Mouse (Mus musculus): ENCODE measurements around the gene Ly6g5c. TPM values are rescaled to one million over a fixed set of nuclear protein-coding genes. Genes with fewer than 3 reads are reported as not detected.
A peak's percentile ranks its signal among the peaks of the same experiment; 100 is the strongest.

The Ly6g5c gene
- polyA plus RNA-seq, 1 experiment from 2014 or later: not detected

DNA sequence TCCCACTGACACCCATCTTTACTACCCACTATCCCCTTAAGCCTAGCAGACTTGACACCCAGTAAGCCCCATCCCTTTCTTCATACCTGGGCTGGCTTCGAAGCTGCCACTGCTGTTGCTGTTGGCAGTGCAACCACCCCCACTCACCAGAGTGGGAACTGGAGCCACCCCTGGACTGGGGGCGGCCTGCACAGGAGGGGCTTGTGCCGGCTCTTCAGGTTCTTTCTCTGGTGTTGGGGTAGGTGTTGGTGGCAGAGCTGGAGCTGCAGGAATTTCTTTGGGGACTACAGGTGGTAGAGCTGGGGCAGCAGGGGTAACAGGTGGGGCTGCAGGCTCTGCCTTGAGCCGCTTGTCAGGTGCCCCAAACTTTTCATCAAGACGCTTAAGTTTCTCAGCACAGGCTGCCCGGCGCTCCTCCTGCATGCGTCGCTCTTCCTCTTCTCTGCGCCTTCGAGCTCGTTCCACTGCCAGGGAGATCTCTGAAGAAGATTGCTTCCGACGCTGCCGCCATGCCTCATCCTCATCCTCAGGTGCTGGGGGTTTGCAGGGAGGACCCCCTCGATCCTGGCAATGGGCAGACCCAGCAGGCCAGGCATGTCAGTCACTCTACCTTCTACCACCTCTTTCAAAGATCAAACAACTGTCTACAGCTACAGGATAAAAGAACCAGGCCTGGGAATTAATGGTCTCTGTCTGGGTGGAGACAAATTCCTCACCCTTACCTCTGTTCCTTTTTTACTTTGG, 50.9 kb downstream of the Ly6g5c start:
- Histone ChIP-seq H3K4me1 (peaks cover 33% of the 10 kb centered on the region), H3K36me3 (peaks cover 90% of the 10 kb centered on the region), H3K4me3 (no peak overlapping the region), H3K27ac (no peak overlapping the region), H3K9me3 (replicated peaks) (no peaks in the 10 kb centered on the region), H3K27me3 (ENCODE audit: low read depth, poor library complexity, severe bottlenecking) (no peaks in the 10 kb centered on the region)
- no peak for DNase-seq (ENCODE audit: low spot score)
- WGBS: 92% methylated on average over 16 of the region's 16 CpGs

- WGBS: 85% methylated on average over 7 of the region's 7 CpGs
- Histone ChIP-seq H3K36me3 (peaks cover 84% of the 10 kb centered on the region), H3K4me1 (peaks cover 31% of the 10 kb centered on the region), H3K9me3 (replicated peaks) (no peaks in the 10 kb centered on the region), H3K4me3 (no peak overlapping the region), H3K27ac (no peak overlapping the region), H3K27me3 (ENCODE audit: low read depth, poor library complexity, severe bottlenecking) (no peaks in the 10 kb centered on the region)
- DNase-seq (ENCODE audit: low spot score): no peak
These were observed 51.6 kb downstream of the Ly6g5c start for GRCm38 (mm10) chr17:35159638-35160037.

DNA sequence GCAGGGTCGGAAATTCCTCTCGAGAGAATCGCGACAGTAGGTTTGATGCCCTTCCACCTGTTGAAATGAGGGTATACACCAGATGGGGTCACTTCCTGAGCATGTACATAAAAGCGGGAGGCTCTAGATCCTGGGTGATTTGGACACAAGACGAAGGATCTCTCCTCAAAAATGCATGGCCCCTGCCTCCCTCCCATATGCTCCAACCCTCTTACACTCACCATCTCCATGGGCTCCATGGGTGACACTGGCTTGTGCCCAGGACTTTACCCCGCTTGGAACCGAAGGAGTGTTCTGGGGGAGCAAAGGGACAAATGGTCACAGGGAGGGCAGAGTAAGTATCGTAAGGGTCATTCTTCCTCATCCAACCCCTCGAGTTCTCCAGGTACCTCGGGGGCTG, 53.3 kb downstream of the Ly6g5c start:
- H3K27me3 ChIP-seq (ENCODE audit: low read depth, poor library complexity, severe bottlenecking): no peaks in the 10 kb centered on the region
- no peak overlapping the region for H3K27ac ChIP-seq
- H3K36me3 ChIP-seq: peaks cover 66% of the 10 kb centered on the region
- H3K9me3 ChIP-seq (replicated peaks): no peaks in the 10 kb centered on the region
- peak overlapping the region; percentile 15; the same call in 1 of the 2 replicates for H3K4me3 ChIP-seq
- 87% methylated on average over 11 of the region's 11 CpGs for WGBS
- peaks cover 32% of the 10 kb centered on the region for H3K4me1 ChIP-seq
- DNase-seq (ENCODE audit: low spot score): no peak

Other genes starting within 250 kb of the Ly6g5c start
- 2.1 and 2.5 TPM in 2 replicates for gene Cfb, start 245.8 kb upstream of the Ly6g5c start, polyA plus RNA-seq (2016; fragmentation: Nextera tagmentation; extraction: Ambion mirVana)
- 6.2 and 6.3 TPM in 2 replicates for gene Zbtb12, start 228.8 kb upstream of the Ly6g5c start, polyA plus RNA-seq (2016; fragmentation: Nextera tagmentation; extraction: Ambion mirVana)
- 0.06 TPM in 1 of 2 replicates, not detected in the other for gene Gm20547, start 226.2 kb upstream of the Ly6g5c start, polyA plus RNA-seq (2016; fragmentation: Nextera tagmentation; extraction: Ambion mirVana)
- gene C2, start 210.0 kb upstream of the Ly6g5c start, polyA plus RNA-seq (2016; fragmentation: Nextera tagmentation; extraction: Ambion mirVana): 0.29 and 0.40 TPM in 2 replicates
- gene Ehmt2, start 209.8 kb upstream of the Ly6g5c start, polyA plus RNA-seq (2016; fragmentation: Nextera tagmentation; extraction: Ambion mirVana): 109 and 116 TPM in 2 replicates
- gene Slc44a4, start 193.8 kb upstream of the Ly6g5c start, polyA plus RNA-seq (2016; fragmentation: Nextera tagmentation; extraction: Ambion mirVana): not detected in 2 replicates
- gene Neu1, start 177.0 kb upstream of the Ly6g5c start, polyA plus RNA-seq (2016; fragmentation: Nextera tagmentation; extraction: Ambion mirVana): 14.6 and 16.1 TPM in 2 replicates
- 0.08 and 0.14 TPM in 2 replicates for gene Hspa1b, start 149.0 kb upstream of the Ly6g5c start, polyA plus RNA-seq (2016; fragmentation: Nextera tagmentation; extraction: Ambion mirVana)
- not detected in 2 replicates for gene Gm20481, start 138.4 kb upstream of the Ly6g5c start, polyA plus RNA-seq (2016; fragmentation: Nextera tagmentation; extraction: Ambion mirVana)
- 1.1 and 1.4 TPM in 2 replicates for gene Hspa1a, start 136.1 kb upstream of the Ly6g5c start, polyA plus RNA-seq (2016; fragmentation: Nextera tagmentation; extraction: Ambion mirVana)
- 0.58 and 0.85 TPM in 2 replicates for gene Hspa1l, start 135.6 kb upstream of the Ly6g5c start, polyA plus RNA-seq (2016; fragmentation: Nextera tagmentation; extraction: Ambion mirVana)
- gene Lsm2, start 126.4 kb upstream of the Ly6g5c start, polyA plus RNA-seq (2016; fragmentation: Nextera tagmentation; extraction: Ambion mirVana): 320 and 365 TPM in 2 replicates
- 222 and 267 TPM in 2 replicates for gene Vars, start 107.3 kb upstream of the Ly6g5c start, polyA plus RNA-seq (2016; fragmentation: Nextera tagmentation; extraction: Ambion mirVana)
- 0.15 and 0.23 TPM in 2 replicates for gene Vwa7, start 91.7 kb upstream of the Ly6g5c start, polyA plus RNA-seq (2016; fragmentation: Nextera tagmentation; extraction: Ambion mirVana)
- 1.2 and 1.4 TPM in 2 replicates for gene Sapcd1, start 80.3 kb upstream of the Ly6g5c start, polyA plus RNA-seq (2016; fragmentation: Nextera tagmentation; extraction: Ambion mirVana)
- 5.2 and 5.4 TPM in 2 replicates for gene Msh5, start 61.5 kb upstream of the Ly6g5c start, polyA plus RNA-seq (2016; fragmentation: Nextera tagmentation; extraction: Ambion mirVana)
- gene Clic1, start 58.3 kb upstream of the Ly6g5c start, polyA plus RNA-seq (2016; fragmentation: Nextera tagmentation; extraction: Ambion mirVana): 174 and 186 TPM in 2 replicates
- gene Ddah2, start 49.2 kb upstream of the Ly6g5c start, polyA plus RNA-seq (2016; fragmentation: Nextera tagmentation; extraction: Ambion mirVana): 453 and 568 TPM in 2 replicates
- not detected in 2 replicates for gene Ly6g6c, start 42.9 kb upstream of the Ly6g5c start, polyA plus RNA-seq (2016; fragmentation: Nextera tagmentation; extraction: Ambion mirVana)
- gene Mpig6b, start 42.1 kb upstream of the Ly6g5c start, polyA plus RNA-seq (2016; fragmentation: Nextera tagmentation; extraction: Ambion mirVana): 0.36 and 0.46 TPM in 2 replicates
- 0.81 and 0.95 TPM in 2 replicates for gene Ly6g6e, start 31.4 kb upstream of the Ly6g5c start, polyA plus RNA-seq (2016; fragmentation: Nextera tagmentation; extraction: Ambion mirVana)
- gene Ly6g6d, start 30.2 kb upstream of the Ly6g5c start, polyA plus RNA-seq (2016; fragmentation: Nextera tagmentation; extraction: Ambion mirVana): 0.80 and 1.1 TPM in 2 replicates
- 0.56 and 0.66 TPM in 2 replicates for gene Ly6g6f, start 22.7 kb upstream of the Ly6g5c start, polyA plus RNA-seq (2016; fragmentation: Nextera tagmentation; extraction: Ambion mirVana)
- gene Abhd16a, start 19.0 kb upstream of the Ly6g5c start, polyA plus RNA-seq (2016; fragmentation: Nextera tagmentation; extraction: Ambion mirVana): 53.3 and 63.6 TPM in 2 replicates
- 1.4 and 1.7 TPM in 2 replicates for gene Ly6g5b, start 7.1 kb downstream of the Ly6g5c start, polyA plus RNA-seq (2016; fragmentation: Nextera tagmentation; extraction: Ambion mirVana)
- gene Gpank1, start 13.2 kb downstream of the Ly6g5c start, polyA plus RNA-seq (2016; fragmentation: Nextera tagmentation; extraction: Ambion mirVana): 33.9 and 35.8 TPM in 2 replicates
- 299 and 317 TPM in 2 replicates for gene Csnk2b, start 13.8 kb downstream of the Ly6g5c start, polyA plus RNA-seq (2016; fragmentation: Nextera tagmentation; extraction: Ambion mirVana)
- 8.4 and 8.5 TPM in 2 replicates for gene D17H6S53E, start 18.1 kb downstream of the Ly6g5c start, polyA plus RNA-seq (2016; fragmentation: Nextera tagmentation; extraction: Ambion mirVana)
- 0.39 and 0.56 TPM in 2 replicates for gene Apom, start 23.8 kb downstream of the Ly6g5c start, polyA plus RNA-seq (2016; fragmentation: Nextera tagmentation; extraction: Ambion mirVana)
- gene Bag6, start 26.9 kb downstream of the Ly6g5c start, polyA plus RNA-seq (2016; fragmentation: Nextera tagmentation; extraction: Ambion mirVana): 74.2 and 74.7 TPM in 2 replicates
- gene Prrc2a, start 56.6 kb downstream of the Ly6g5c start, polyA plus RNA-seq (2016; fragmentation: Nextera tagmentation; extraction: Ambion mirVana): 213 and 229 TPM in 2 replicates
- 1.5 and 1.8 TPM in 2 replicates for gene Aif1, start 67.8 kb downstream of the Ly6g5c start, polyA plus RNA-seq (2016; fragmentation: Nextera tagmentation; extraction: Ambion mirVana)
- gene Lst1, start 80.2 kb downstream of the Ly6g5c start, polyA plus RNA-seq (2016; fragmentation: Nextera tagmentation; extraction: Ambion mirVana): 1.6 and 2.0 TPM in 2 replicates
- 0.38 and 0.45 TPM in 2 replicates for gene Ltb, start 86.2 kb downstream of the Ly6g5c start, polyA plus RNA-seq (2016; fragmentation: Nextera tagmentation; extraction: Ambion mirVana)
- 0.14 TPM in 1 of 2 replicates, not detected in the other for gene Tnf, start 93.7 kb downstream of the Ly6g5c start, polyA plus RNA-seq (2016; fragmentation: Nextera tagmentation; extraction: Ambion mirVana)
- not detected in 2 replicates for gene Lta, start 97.1 kb downstream of the Ly6g5c start, polyA plus RNA-seq (2016; fragmentation: Nextera tagmentation; extraction: Ambion mirVana)
- 0.30 and 0.33 TPM in 2 replicates for gene Gm16181, start 112.6 kb downstream of the Ly6g5c start, polyA plus RNA-seq (2016; fragmentation: Nextera tagmentation; extraction: Ambion mirVana)
- gene Atp6v1g2, start 125.4 kb downstream of the Ly6g5c start, polyA plus RNA-seq (2016; fragmentation: Nextera tagmentation; extraction: Ambion mirVana): 4.5 and 5.2 TPM in 2 replicates
- 10.7 and 12.1 TPM in 2 replicates for gene Nfkbil1, start 127.5 kb downstream of the Ly6g5c start, polyA plus RNA-seq (2016; fragmentation: Nextera tagmentation; extraction: Ambion mirVana)
- 749 and 792 TPM in 2 replicates for gene Ddx39b, start 133.5 kb downstream of the Ly6g5c start, polyA plus RNA-seq (2016; fragmentation: Nextera tagmentation; extraction: Ambion mirVana)
- 21.4 and 23.1 TPM in 2 replicates for gene H2-D1, start 154.5 kb downstream of the Ly6g5c start, polyA plus RNA-seq (2016; fragmentation: Nextera tagmentation; extraction: Ambion mirVana)
- not detected in 2 replicates for gene H2-Q1, start 212.1 kb downstream of the Ly6g5c start, polyA plus RNA-seq (2016; fragmentation: Nextera tagmentation; extraction: Ambion mirVana)
- gene H2-Q2, start 234.0 kb downstream of the Ly6g5c start, polyA plus RNA-seq (2016; fragmentation: Nextera tagmentation; extraction: Ambion mirVana): 0.79 and 0.80 TPM in 2 replicates